Mouse (Mus musculus): Measurements from ENCODE around the gene Ccm2. TPM values are rescaled to one million over a fixed set of nuclear protein-coding genes. Genes with fewer than 3 reads are reported as not detected.

Ccm2 gene
- polyA plus RNA-seq (2012; ENCODE audit: insufficient read depth, insufficient read length, missing spikeins), result 26.2 and 29.6 TPM in 2 replicates

DNA sequence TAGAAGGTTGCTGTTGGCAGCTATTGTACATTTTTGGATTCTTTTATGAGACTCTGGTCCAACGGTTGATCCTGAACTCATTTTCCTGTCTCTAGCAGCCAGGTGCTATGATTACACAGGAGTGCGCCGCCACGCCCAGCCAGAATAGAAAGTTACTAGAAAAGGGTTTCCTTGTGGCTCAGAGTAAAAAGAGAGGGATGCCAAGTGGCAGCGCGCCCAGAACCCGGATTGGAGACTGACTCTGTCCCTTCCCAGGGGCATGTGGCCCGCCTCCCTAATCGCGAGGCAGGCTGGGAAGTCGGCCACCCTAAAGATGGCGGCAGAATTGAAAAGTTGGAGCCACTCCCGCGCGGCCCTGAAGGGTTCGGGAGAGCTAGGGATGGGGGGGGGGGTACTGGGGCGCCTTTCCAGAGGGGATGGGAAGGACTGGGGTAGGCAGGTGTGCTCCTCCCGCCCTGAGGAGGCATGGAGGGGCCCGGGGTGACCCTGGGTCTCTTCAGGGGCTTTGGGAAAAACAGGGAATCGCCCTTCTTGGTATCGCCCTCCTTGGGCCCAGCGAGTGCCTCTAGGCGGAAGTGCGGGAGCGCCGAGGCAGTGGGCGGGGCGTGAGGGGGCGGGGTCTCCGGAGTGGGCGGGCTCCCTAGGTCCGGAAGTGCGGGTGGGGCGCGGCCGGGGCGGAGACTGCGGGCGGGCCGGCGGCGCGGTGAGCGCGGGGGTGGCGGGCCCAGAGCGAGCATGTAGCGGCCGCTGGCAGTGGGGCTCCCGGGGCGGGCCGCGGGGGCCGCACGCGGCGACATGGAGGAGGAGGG, at the start of gene Ccm2:
Gene Ccm2, plus strand, starts transcription at position 683 of the 809 bp plus-strand sequence.
- peaks cover 4% of the 10 kb centered on the region; the same call in 1 of the 2 replicates for H3K4me1 ChIP-seq (ENCODE audit: control insufficient read depth, insufficient read depth, insufficient read length, low read length)
- H3K27ac ChIP-seq (replicated peaks; ENCODE audit: low read depth, low read length), result peak within 1 kb of the TSS; percentile 90
- H3K4me3 ChIP-seq (ENCODE audit: insufficient read depth, low read depth, low read length), result peak within 1 kb of the TSS; percentile 67

- Histone ChIP-seq H3K27ac (replicated peaks; ENCODE audit: low read depth, low read length) (no peak overlapping the region), H3K4me1 (ENCODE audit: control insufficient read depth, insufficient read depth, insufficient read length, low read length) (no peaks in the 10 kb centered on the region), H3K4me3 (ENCODE audit: insufficient read depth, low read depth, low read length) (peak overlapping the region; percentile 23; the same call in 1 of the 2 replicates)
Measured at GRCm38 (mm10) chr11:6497311-6497948, 49.3 kb upstream of the Ccm2 start.

- H3K27ac ChIP-seq (replicated peaks; ENCODE audit: low read depth, low read length), result no peak overlapping the region
- H3K4me1 ChIP-seq (ENCODE audit: control insufficient read depth, insufficient read depth, insufficient read length, low read length), result no peaks in the 10 kb centered on the region
- no peak overlapping the region for H3K4me3 ChIP-seq (ENCODE audit: insufficient read depth, low read depth, low read length)
Measured at GRCm38 (mm10) chr11:6502506-6502905, 44.2 kb upstream of the Ccm2 start.

GRCm38 (mm10) chr11:6504226-6504625, 42.5 kb upstream of the Ccm2 start:
- H3K4me1 ChIP-seq (ENCODE audit: control insufficient read depth, insufficient read depth, insufficient read length, low read length), result no peaks in the 10 kb centered on the region
- H3K27ac ChIP-seq (replicated peaks; ENCODE audit: low read depth, low read length), result no peak overlapping the region
- no peak overlapping the region for H3K4me3 ChIP-seq (ENCODE audit: insufficient read depth, low read depth, low read length)

DNA sequence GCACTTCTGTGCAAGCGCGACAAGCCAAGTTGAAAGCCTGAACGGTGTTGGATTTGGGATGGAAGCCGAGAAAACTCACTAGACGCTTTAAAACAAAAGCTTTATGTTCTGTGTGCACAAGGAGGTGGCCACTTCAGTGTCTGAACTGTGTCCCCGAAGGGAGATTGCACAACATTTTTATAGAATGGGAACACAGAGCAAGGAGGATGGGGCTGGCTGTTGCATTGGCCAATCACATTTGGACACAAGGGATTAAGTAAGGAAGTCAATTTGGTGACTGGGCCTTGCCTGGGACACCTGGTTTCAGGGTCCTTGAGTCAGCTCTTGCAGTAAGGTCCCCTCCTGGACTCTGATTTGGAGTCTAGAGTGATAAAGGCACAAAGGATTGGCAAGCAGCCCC, 42.0 kb upstream of the Ccm2 start:
- Histone ChIP-seq H3K4me1 (ENCODE audit: control insufficient read depth, insufficient read depth, insufficient read length, low read length) (no peaks in the 10 kb centered on the region), H3K4me3 (ENCODE audit: insufficient read depth, low read depth, low read length) (no peak overlapping the region), H3K27ac (replicated peaks; ENCODE audit: low read depth, low read length) (no peak overlapping the region)

DNA sequence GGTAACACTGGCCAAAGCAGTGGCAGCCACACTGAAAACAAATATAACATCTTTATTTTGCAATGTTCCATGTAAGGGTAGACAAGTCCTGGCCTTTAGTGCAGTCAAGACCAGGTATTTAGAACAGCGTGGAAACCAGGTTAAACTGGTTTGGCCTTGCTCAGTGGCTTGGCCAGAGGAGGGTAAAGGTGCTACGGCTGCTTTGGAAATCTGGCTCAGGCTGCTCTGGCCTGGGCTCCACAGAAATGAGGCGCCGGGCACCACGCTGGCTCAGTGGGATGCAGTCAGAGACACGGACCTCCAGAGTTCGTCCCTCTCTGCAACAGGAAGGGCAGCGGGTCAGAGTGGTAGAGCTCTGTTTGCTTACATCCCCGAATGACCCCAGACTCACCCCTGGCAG, 40.2 kb upstream of the Ccm2 start:
- Histone ChIP-seq H3K27ac (replicated peaks; ENCODE audit: low read depth, low read length) (no peak overlapping the region), H3K4me3 (ENCODE audit: insufficient read depth, low read depth, low read length) (no peak overlapping the region), H3K4me1 (ENCODE audit: control insufficient read depth, insufficient read depth, insufficient read length, low read length) (no peaks in the 10 kb centered on the region)

DNA sequence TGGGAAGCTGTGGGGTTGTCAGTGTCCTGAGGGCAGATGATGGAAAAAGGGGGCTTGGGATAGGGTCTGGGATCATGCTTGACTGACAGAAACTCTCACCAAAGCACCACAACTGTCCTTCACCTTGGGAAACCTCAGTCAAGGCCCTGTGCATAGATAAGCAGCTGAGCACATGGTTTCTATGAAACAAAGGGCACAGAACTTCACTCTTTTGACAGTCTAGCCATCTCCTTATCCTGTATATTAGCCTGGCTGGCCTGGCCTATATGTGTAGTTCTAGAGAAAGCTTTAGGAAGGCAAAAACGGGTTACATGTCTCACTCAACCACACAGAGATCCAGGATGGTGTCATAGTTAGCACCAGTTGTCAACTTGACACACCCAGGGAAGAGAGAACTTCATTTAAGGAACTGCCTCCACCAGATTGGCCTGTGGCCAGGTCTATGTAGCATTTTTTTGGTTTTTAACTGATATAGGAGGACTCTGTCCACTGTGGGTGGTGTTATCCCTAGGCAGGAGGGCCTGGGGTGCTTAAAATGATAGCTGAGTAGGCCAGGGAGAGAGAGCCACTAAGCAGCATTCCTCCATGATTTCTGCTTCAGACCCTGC, 38.3 kb upstream of the Ccm2 start:
- Histone ChIP-seq H3K27ac (replicated peaks; ENCODE audit: low read depth, low read length) (no peak overlapping the region), H3K4me3 (ENCODE audit: insufficient read depth, low read depth, low read length) (no peak overlapping the region), H3K4me1 (ENCODE audit: control insufficient read depth, insufficient read depth, insufficient read length, low read length) (no peaks in the 10 kb centered on the region)

DNA sequence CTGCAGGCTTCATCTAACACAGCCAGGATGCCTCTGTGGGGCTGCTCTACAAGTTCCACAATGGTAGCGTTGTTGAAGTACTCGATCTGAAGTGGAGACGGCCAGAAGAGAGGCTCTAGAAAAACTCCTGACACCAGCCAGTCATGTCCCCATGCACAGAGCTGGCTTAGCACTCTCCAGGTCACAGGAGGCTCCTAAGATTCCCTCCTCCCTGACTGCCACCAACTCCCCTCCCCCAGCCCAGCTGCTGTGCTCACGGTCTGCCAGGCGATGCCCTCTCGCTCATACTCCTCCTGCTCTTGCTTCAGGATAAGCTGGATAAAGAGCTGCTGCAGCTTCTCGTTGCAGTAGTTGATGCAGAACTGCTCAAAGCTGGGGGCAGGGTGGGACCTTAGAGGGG, 31.9 kb upstream of the Ccm2 start:
- no peak overlapping the region for H3K27ac ChIP-seq (replicated peaks; ENCODE audit: low read depth, low read length)
- H3K4me3 ChIP-seq (ENCODE audit: insufficient read depth, low read depth, low read length), result no peak overlapping the region
- H3K4me1 ChIP-seq (ENCODE audit: control insufficient read depth, insufficient read depth, insufficient read length, low read length), result no peaks in the 10 kb centered on the region

DNA sequence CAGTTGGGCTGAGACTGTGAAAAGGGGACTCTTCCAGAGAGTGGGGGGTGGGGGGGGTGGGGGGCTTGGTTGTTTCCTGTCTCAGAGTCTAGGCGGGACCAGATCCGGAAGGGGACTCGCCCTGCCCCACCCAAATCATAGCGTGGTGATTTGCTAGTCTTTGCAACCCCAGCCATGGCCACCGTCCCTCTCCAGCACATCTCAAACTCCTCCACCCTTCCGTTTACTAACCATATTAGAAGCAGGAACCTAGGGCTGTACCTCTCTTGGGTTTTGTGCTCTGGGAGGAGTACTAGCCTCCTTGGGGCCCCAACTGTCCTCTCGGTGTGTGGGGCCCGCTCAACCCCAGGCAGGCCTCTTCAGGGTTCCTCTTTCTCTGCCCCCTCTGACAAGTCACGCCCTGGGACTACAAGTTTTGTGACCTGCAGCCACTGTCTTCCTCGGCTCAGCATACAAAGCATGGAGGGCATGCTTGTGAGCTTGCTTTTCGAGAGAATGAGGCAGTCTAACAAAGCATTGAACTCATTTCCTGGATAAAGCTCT, 27.1 kb upstream of the Ccm2 start:
- peak overlapping the region; percentile 15; the same call in 1 of the 2 replicates for H3K27ac ChIP-seq (replicated peaks; ENCODE audit: low read depth, low read length)
- H3K4me3 ChIP-seq (ENCODE audit: insufficient read depth, low read depth, low read length), result peak overlapping the region; percentile 50

GRCm38 (mm10) chr11:6520507-6521173, 26.0 kb upstream of the Ccm2 start, which contains the start of gene Myo1g:
TSS of gene Myo1g (minus strand) at chr11:6520965.
- Histone ChIP-seq H3K4me3 (ENCODE audit: insufficient read depth, low read depth, low read length) (peak within 1 kb of the TSS; percentile 50), H3K27ac (replicated peaks; ENCODE audit: low read depth, low read length) (peak within 1 kb of the TSS; percentile 63; the same call in 1 of the 2 replicates), H3K4me1 (ENCODE audit: control insufficient read depth, insufficient read depth, insufficient read length, low read length) (no peaks in the 10 kb centered on the region)

More for the DNA sequence above, 27.1 kb upstream of the Ccm2 start:
- H3K4me1 ChIP-seq (ENCODE audit: control insufficient read depth, insufficient read depth, insufficient read length, low read length), result no peaks in the 10 kb centered on the region

GRCm38 (mm10) chr11:6522782-6523525, 23.7 kb upstream of the Ccm2 start:
- Histone ChIP-seq H3K4me3 (ENCODE audit: insufficient read depth, low read depth, low read length) (no peak overlapping the region), H3K27ac (replicated peaks; ENCODE audit: low read depth, low read length) (no peak overlapping the region)

GRCm38 (mm10) chr11:6523662-6524088, 23.0 kb upstream of the Ccm2 start:
- Histone ChIP-seq H3K4me3 (ENCODE audit: insufficient read depth, low read depth, low read length) (no peak overlapping the region), H3K4me1 (ENCODE audit: control insufficient read depth, insufficient read depth, insufficient read length, low read length) (no peaks in the 10 kb centered on the region), H3K27ac (replicated peaks; ENCODE audit: low read depth, low read length) (no peak overlapping the region)

More at GRCm38 (mm10) chr11:6522782-6523525, 23.7 kb upstream of the Ccm2 start:
- no peaks in the 10 kb centered on the region for H3K4me1 ChIP-seq (ENCODE audit: control insufficient read depth, insufficient read depth, insufficient read length, low read length)

GRCm38 (mm10) chr11:6524165-6524879, 22.4 kb upstream of the Ccm2 start:
- Histone ChIP-seq H3K27ac (replicated peaks; ENCODE audit: low read depth, low read length) (no peak overlapping the region), H3K4me1 (ENCODE audit: control insufficient read depth, insufficient read depth, insufficient read length, low read length) (no peaks in the 10 kb centered on the region; the same call in 1 of the 2 replicates), H3K4me3 (ENCODE audit: insufficient read depth, low read depth, low read length) (no peak overlapping the region)
